Mouse (Mus musculus): ENCODE measurements around the gene Rs1.
A peak's percentile ranks its signal among the peaks of the same experiment; 100 is the strongest.
"Not testable (repeated sequence)": the region's sequence is repeated elsewhere in the genome, so short reads cannot be mapped to it uniquely, and the experiment has no call there.

The Rs1 gene

GRCm38 (mm10) chrX:160767713-160768112 is at the start of gene Rs1:
Rs1 (plus strand) TSS chrX:160768013.
- no peak for DNase-seq (ENCODE audit: low read depth, low spot score)

GRCm38 (mm10) chrX:160735650-160736049 is 32.2 kb upstream of the Rs1 start, which contains the start of gene Ppef1:
Ppef1 (minus strand) TSS chrX:160735765.
- no peak for DNase-seq (ENCODE audit: low read depth, low spot score)

- no peak for DNase-seq (ENCODE audit: low read depth, low spot score)
These were observed 22.4 kb upstream of the Rs1 start for GRCm38 (mm10) chrX:160745399-160745798.

- no peak for DNase-seq (ENCODE audit: low read depth, low spot score)
These were observed 19.2 kb upstream of the Rs1 start for GRCm38 (mm10) chrX:160748653-160749052.

- no peak for DNase-seq (ENCODE audit: low read depth, low spot score)
These were observed 17.0 kb upstream of the Rs1 start for GRCm38 (mm10) chrX:160750808-160751207.

GRCm38 (mm10) chrX:160765389-160766232 is 2.2 kb upstream of the Rs1 start:
- peak; percentile 71 for DNase-seq (ENCODE audit: low read depth, low spot score)

- DNase-seq (ENCODE audit: low read depth, low spot score), result no peak
These were observed 1.6 kb upstream of the Rs1 start for GRCm38 (mm10) chrX:160766233-160766616.

GRCm38 (mm10) chrX:160769622-160770021 is 1.8 kb downstream of the Rs1 start:
- DNase-seq (ENCODE audit: low read depth, low spot score), result not testable (repeated sequence)

GRCm38 (mm10) chrX:160773033-160773432 is 5.2 kb downstream of the Rs1 start:
- DNase-seq (ENCODE audit: low read depth, low spot score), result no peak

- DNase-seq (ENCODE audit: low read depth, low spot score), result no peak
These were observed 14.5 kb downstream of the Rs1 start for GRCm38 (mm10) chrX:160782276-160782675.

GRCm38 (mm10) chrX:160794920-160795319 is 27.1 kb downstream of the Rs1 start:
- no peak for DNase-seq (ENCODE audit: low read depth, low spot score)

GRCm38 (mm10) chrX:160804409-160805150 is 36.8 kb downstream of the Rs1 start:
- no peak for DNase-seq (ENCODE audit: low read depth, low spot score)

GRCm38 (mm10) chrX:160808226-160808625 is 40.4 kb downstream of the Rs1 start:
- DNase-seq (ENCODE audit: low read depth, low spot score), result no peak

All from c-Kit-negative CD71-positive TER-119-positive erythroid progenitor cells, embryonic 14.5 days (primary cell).